Mouse (Mus musculus): ENCODE measurements around the gene Ifnar1. TPM values are rescaled to one million over a fixed set of nuclear protein-coding genes. Genes with fewer than 3 reads are reported as not detected.

The Ifnar1 gene
- total RNA-seq, 1 experiment from 2014 or later, result 168 TPM

- ATAC-seq (ENCODE audit: extremely low read depth, insufficient number of reproducible peaks, low FRiP score, poor library complexity, severe bottlenecking), result no peak
Measured at GRCm38 (mm10) chr16:91553625-91554024, 68.6 kb downstream of the Ifnar1 start.

DNA sequence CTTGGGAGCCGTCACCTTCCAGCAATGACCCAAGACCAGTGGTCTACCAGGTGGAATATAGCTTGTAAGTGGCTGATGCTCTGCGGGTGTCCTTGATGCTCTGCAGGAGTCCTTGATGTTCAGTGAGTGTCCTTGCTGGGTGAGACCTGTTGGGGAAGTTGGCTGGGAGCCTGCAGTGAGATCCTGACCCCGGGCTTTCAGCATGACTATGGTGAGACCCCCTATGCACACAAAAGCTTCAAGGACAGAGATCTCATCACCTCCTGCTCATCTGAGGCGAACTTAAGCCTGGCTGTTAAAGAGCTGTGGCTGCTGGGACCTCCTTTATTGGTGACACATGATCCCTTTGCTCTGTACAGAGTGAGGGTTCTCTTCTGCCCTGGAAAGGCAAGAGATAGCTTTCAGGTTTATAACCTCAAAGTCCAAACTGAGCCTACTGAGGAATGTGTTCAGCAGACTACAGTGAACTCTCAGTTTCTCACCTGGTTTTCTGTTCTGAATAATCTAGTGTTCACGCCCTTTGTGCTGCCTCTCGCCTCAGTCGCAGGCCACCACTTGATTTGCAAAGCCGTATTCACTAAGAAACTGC is 70.1 kb downstream of the Ifnar1 start:
- no peak for ATAC-seq (ENCODE audit: extremely low read depth, insufficient number of reproducible peaks, low FRiP score, poor library complexity, severe bottlenecking)

GRCm38 (mm10) chr16:91556659-91557058 is 71.6 kb downstream of the Ifnar1 start:
- ATAC-seq (ENCODE audit: extremely low read depth, insufficient number of reproducible peaks, low FRiP score, poor library complexity, severe bottlenecking), result no peak

Other genes starting within 250 kb of the Ifnar1 start
- not detected in 2 replicates for gene Olig1, start 215.5 kb upstream of the Ifnar1 start, total RNA-seq (2017)
- 93.4 and 107 TPM in 2 replicates for gene Ifnar2, start 112.5 kb upstream of the Ifnar1 start, total RNA-seq (2017)
- 2.6 TPM in 1 of 2 replicates, not detected in the other for gene Gm21970, start 93.5 kb upstream of the Ifnar1 start, total RNA-seq (2017)
- gene Il10rb, start 79.1 kb upstream of the Ifnar1 start, total RNA-seq (2017), result 144 and 156 TPM in 2 replicates
- 58.2 and 72.7 TPM in 2 replicates for gene Ifngr2, start 61.8 kb downstream of the Ifnar1 start, total RNA-seq (2017)
- 81.5 and 86.4 TPM in 2 replicates for gene Tmem50b, start 112.6 kb downstream of the Ifnar1 start, total RNA-seq (2017)
- 8.3 and 9.1 TPM in 2 replicates for gene Dnajc28, start 133.8 kb downstream of the Ifnar1 start, total RNA-seq (2017)
- 37.3 and 48.8 TPM in 2 replicates for gene Gart, start 161.7 kb downstream of the Ifnar1 start, total RNA-seq (2017)
- gene Son, start 162.3 kb downstream of the Ifnar1 start, total RNA-seq (2017), result 542 and 583 TPM in 2 replicates
- gene Donson, start 203.5 kb downstream of the Ifnar1 start, total RNA-seq (2017), result 81.0 and 93.7 TPM in 2 replicates
- gene Cryzl1, start 243.7 kb downstream of the Ifnar1 start, total RNA-seq (2017), result 82.5 and 90.5 TPM in 2 replicates
- 20.7 and 27.0 TPM in 2 replicates for gene Itsn1, start 244.0 kb downstream of the Ifnar1 start, total RNA-seq (2017)